Mouse (Mus musculus): ENCODE measurements at regions not wholly inside any gene's neighbourhood (a gene's known extent, or its start where the extent isn't known, plus 50 kb on each side); places are given as distances from the start of the nearest gene placed in this dataset.

DNA sequence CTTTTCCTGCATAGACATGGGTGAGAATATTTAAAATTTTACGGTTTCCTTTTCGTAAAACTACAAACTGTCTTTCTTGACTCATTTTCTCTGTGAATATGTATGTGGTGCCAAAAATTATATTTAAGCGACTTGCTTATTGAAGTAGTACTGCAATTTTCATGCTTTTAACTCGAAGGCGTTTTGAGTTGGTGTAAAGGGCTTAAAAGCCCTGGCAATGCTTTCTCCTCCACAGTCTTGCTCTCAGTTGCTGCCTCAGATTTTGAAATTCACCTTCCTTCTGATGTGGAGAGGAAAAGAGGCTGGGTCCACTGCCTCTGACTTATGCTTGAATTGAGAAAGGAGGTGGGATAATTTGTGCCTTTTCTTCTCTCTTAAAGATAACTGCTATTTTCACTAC, 629.6 kb upstream of the Nrsn1 start:
- ATAC-seq (ENCODE audit: low TSS enrichment): peak; percentile 93

DNA sequence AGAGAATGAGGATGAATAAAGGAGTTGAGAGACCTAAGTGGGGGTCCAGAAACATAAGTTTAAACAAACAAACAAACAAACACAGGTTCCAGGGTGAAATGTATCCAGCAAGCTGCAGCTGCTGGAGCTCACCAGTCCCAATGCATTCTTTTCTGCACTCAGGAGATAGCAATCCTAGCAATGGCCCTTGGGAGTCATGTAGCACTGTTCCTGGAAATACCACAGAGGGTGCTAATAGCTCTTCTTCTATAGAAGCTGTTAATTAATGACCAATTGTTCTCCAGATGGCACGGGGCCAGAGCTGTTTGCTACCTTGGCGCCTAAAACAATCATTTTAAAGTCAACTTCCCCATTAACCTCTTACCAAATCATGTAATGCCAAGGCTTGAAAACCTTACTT, 622.8 kb upstream of the Nrsn1 start:
- ATAC-seq (ENCODE audit: low TSS enrichment): no peak

DNA sequence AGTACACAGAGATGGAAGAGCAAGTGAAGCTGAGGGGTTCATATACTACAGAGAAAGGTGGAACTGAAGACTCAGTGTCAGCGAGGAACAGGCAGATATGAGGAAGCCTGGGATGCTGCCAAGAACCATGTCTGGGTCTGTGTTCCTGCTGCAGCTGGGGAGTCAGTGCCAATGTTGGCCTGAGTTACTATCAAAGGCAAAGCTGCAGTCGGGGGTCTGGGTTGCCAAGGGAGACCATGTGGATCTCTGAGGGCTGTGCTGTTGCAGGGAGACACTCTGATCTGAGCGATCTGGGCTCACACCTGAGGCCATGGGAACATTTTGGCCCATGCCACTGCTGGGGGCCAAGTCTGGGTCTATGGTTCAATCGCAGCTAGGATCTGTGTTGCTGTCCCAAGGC, 612.5 kb upstream of the Nrsn1 start:
- no peak for ATAC-seq (ENCODE audit: low TSS enrichment)

DNA sequence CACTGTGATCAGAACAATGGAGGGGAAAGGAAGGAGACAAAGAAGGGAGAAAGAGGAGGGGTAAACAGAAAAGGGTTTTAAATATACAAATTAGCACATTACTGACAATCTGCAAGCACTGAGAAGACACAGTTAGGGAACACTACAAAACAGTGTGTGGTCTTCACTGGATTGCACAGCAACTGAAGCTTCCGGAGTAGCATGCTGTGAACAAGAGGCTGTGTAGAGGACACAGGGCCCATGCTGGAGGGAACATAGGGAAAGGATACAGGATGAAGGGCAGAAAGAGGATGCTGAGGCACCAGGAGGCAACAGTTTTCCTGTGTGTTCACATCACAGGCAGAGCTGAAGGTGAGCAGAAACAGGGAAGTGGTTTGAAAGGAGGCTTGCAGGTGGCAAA, 598.6 kb upstream of the Nrsn1 start:
- ATAC-seq (ENCODE audit: low TSS enrichment): no peak

DNA sequence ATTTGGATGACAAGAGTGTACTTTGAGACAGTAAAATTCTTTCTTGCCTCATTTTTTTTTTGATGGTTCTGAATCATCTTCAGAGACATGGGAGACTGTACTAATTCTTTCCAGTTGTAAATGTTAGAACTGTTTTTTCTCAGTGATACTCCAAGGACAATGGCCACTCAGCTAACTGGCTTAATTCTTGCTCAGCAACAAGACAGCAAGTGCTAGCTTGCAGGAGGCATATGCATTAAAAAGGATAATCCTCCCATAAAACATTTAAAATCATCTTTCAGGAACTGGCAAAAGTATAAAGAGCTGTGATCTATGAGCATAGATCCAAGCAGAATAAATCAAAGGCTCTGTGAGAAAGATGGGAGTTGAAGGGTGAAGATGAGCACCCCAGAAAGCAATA, 587.9 kb upstream of the Nrsn1 start:
- no peak for ATAC-seq (ENCODE audit: low TSS enrichment)

DNA sequence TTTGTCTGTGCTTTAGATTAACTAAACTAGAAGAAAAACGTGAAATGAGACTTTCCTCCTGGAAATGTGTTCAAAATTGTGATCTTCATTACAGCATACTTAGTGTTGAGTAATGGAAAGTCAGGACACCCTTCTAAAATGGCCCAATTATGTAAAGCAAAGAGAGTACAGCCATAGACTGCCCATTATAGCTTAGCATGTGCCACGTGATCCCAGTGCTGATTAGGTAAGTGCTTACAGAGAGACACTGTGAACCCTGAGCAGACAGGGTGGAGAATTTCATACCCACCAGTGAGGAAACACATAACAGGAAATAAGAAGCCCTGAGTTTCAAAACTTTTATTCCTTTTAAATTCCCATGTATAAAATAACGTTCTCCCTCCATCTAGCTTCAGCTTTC, 587.3 kb upstream of the Nrsn1 start:
- ATAC-seq (ENCODE audit: low TSS enrichment): no peak

DNA sequence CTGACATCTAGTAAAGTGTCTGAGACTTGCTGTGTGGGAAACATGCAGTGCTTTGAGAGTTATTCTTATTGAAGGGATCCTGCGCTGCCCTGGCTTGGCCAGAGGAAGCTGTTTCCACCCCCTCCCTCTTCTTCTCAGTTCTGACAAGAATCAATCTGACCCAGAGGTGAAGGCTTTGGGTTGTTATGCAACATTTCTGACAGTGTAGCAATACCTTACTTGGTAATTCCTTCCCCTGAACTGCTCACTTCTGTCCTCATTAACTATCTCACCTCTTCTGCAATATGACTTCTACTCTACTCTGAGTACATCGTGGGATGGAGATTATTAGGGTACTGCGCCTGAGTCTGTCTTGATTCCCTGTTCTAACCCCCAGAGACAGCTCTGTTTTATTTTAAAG, 586.8 kb upstream of the Nrsn1 start:
- ATAC-seq (ENCODE audit: low TSS enrichment): no peak

DNA sequence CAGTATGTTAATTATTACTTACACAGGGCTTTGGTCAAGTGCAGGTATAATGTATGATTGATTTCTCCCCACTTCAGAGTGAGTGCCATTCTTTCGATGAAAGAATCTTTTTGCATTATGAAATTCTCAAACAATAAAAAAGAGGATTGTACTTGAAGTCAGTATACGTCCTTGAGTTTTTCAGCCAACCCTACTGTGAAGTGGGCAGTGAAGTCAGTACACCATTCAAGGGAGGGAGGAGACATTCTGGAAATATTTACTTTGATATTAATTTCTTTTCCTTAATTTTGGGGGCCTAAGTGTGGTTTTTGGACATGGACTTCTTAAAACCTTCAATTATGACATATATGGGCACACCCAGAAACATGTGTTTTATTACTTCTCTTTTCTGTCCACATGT, 586.2 kb upstream of the Nrsn1 start:
- no peak for ATAC-seq (ENCODE audit: low TSS enrichment)

DNA sequence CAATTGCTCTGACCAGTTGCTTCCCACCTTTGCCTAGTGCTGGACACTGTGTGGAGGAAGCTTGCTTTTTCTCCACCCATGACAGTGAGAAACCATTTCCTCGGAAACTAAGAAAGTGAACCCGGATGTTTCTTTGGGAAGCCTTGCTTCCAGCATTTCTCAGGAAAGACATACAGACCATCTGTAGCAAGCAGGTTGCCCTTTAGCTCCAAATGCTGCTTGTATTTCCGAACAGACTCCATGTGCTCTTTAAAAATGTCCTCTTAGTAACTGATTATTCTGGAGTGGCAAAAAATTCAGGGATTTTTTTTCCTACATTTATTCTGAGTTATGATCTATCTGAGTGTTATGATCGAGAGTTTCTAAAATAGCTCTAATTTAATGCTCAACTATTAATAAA, 577.9 kb upstream of the Nrsn1 start:
- ATAC-seq (ENCODE audit: low TSS enrichment): no peak

DNA sequence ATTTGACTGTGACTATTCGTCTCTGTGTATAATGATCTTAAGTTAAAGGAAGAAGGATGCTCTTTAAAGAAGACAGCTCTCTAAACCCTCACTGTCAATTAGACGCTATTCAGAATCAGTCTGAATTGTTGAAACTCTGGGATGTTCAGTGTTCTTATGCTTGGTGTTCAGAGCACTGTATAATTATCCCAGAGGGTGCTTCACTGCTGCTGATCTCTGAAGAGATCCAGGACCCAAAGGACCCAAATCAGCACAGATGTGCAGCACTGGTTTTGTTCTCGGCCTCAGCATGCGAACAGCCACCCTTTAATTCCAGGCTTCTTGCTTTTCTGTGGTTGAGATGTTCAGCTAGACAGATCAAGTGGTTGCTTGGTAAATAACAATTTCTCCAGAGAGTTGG, 567.9 kb upstream of the Nrsn1 start:
- peak; percentile 78 for ATAC-seq (ENCODE audit: low TSS enrichment)

DNA sequence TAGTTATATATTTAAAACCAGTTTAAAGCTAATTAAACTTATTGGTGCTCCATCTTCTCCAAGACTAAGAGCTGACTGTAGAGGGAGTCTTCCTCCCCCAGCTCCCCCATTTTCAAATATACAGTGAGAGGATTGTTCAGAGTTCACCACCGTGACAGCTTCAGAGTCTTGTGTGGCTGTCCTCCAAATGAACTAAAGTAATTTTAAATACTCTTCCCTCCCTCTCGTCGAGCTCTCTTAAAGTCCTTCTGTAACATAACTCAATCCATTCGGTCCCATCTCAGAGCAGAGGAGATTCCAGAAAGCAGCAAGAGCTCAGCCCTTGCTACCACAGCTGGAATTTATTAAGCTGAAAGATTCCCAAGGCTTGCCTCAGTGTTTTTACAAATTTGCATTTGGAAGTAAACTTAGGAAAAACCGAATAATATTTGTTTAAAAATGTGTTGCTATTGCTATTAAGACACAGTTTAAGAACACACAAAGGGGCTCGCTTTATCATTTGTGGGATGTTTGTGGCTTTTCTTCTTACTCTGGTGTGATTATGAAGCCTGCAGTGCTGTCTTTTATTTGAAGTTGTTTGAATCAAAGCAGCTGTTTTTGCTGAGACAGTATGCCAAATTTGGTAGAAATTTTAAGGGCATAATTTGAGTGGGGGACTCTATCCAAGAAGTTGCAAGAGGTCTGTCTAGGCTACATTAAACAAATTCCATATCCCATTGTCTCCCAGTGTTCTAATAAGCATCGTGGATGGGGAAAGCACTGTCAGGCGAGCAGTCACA, 559.0 kb upstream of the Nrsn1 start:
- ATAC-seq (ENCODE audit: low TSS enrichment): no peak

DNA sequence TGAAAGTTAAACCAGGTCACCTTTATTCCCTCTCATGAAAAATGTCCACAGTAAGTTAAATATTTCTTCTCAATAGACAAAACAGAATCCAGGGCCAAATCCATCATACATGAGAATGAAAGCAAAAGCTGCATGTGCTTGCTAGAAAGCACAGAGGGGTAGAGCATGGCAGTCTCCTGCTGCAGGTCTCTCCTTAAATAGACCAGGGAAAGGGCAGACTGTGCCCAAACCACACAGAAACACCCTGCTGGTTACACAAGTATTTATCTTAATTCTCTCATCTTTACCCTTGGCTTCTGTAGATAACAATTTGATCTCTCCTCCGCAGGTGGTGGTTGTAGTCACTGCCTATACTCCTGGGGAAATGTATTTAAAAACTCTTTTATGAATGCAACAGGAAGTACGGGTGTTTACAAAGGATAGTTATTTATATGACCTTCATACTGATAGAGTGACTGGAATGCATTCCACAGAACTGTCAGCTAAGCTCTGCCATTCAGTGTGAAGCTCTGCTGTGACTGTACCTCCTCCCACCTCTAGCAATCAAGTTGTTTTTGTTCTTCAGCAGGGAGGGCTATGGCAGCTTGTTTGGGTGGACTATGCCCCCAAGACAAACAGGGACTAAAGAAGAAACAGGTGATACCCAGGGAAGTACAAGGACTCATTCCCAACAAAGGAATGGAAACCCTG, 538.4 kb upstream of the Nrsn1 start:
- ATAC-seq (ENCODE audit: low TSS enrichment): no peak

DNA sequence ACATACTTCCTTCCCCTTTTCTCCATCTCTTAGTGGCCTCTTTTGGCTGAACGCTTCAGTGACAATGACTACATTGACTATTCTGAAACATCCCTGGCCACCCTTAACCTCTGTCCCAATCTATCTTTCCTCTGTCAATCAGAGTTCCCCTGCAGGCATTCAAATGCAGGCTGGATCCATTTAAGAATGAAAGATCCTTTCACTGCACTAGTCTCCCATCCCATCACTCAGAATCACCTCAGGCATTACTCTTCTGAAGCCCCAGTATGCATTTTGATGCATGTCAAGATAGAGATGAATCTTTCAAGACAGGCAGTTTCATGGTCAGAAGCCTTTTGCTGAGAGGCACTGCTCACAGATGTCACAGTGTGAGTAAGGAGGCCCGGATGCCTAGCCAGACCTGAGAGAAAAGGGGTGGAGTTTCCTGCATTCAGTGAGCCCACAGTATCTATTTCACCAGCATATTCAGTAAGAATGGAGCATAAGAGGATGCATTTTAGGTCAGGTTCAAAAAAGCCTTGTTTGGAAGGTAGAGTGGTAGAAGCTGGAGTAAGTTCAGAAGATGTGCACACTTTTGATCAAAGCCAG, 523.0 kb upstream of the Nrsn1 start:
- ATAC-seq (ENCODE audit: low TSS enrichment): no peak

DNA sequence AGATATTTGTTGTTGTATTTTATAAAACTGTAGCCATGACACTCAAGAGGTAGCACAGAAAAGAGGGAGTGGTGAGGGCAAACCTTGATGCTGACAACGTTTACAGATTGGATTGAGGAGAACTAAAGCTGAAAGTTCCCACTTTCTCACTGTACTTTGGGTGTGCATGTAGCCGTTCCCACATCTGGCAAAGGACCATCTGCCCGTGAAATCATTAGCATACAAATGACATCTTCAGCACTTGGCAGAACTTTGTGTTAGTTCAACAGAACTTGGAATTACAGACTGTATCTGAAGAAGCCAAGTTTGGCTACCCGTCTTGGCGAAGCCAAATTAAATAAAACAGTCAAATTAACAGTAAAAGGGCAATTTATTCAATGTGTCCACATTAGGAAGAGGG, 510.9 kb upstream of the Nrsn1 start:
- peak; percentile 25; the same call in 1 of the 2 replicates for ATAC-seq (ENCODE audit: low TSS enrichment)

DNA sequence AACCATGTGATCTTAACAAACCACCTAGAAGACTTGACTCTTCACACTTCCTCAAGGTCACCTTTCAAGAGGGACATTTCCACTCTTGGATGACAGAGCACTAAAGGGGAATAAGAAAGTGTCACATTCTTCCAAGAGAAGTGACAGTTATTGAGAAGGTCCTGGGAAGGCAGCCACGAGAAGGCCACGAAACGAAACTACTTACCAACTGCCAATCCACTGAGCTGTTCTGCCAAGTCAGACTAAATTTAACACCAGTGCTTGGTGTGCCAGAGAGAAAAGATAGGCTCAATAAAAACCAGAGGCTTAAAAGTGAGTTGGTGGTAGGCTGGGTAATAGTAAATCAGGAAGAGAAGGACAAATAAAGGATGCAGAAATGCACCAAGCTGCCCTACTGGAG, 507.4 kb upstream of the Nrsn1 start:
- peak; percentile 89 for ATAC-seq (ENCODE audit: low TSS enrichment)

DNA sequence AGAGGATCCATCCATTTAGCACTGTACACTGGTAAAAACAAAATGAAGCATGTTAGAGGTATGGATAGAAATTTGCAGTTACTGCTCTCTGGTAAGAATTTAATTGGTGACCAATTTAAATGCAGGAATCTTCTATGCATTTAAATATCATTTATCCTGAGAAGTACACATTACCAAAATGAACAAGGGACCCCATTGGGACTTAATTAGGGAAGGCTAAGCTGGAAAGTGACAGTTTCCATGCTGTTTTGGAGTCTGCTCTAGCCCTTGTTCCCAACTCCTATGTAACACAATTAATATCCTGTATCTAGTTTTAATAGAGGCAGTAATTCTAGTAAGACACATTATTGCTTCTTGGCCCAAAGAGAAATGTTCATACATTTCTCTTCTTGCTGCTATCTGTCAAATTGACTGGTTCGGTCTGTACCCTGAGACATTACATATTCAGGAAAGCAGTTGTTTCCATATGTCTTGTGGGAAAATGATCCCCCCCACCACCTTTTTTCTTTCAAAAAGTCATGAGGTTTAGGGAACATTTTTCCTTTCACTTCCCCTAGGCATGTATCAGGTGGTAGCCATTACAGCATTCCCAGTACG, 504.4 kb upstream of the Nrsn1 start:
- no peak for ATAC-seq (ENCODE audit: low TSS enrichment)

DNA sequence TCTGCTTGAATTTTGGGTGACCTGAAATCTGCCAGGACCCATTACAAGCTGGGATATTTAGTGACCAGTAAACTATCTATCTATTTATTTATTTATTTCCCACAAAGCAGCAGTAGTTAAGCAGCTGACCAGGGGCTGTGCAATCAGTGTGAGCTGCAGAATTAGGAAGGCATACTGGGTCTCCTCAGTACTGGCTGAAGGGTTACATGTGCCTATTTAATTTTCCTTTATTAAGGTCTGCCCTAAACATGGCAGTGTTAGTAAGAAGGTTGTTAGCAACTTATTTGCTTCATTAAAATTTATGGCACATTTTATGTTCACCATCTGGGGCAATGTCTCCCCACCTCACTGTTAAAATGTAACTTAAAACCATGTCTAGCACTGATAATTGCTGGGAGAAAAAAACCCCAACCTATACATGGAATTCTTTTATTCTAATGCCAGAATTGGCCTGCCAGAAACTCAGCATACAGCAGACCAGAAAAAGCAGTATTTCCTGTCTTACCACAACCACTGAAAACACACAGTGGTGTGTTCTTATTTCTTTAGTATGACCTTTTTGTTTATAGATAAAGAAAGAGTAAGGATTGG, 484.3 kb upstream of the Nrsn1 start:
- ATAC-seq (ENCODE audit: low TSS enrichment): no peak

DNA sequence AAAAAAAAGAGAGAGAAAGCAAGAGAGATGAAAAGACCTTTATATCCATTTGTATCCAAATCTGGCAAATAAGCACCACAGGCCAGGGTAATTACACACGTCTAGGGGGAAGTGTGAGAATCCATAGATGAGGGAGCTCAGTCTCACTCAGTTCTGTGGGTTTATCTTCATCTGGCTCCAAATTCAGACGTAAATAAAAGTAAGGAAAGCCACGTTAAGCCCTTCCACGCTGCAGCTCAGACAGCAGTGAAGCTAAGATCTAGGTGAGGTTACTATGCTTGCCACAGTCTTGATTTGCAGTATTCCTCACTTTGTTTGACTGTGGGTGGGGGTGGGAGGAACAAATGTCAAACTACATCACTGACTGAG, 481.1 kb upstream of the Nrsn1 start:
- peak; percentile 41 for ATAC-seq (ENCODE audit: low TSS enrichment)

DNA sequence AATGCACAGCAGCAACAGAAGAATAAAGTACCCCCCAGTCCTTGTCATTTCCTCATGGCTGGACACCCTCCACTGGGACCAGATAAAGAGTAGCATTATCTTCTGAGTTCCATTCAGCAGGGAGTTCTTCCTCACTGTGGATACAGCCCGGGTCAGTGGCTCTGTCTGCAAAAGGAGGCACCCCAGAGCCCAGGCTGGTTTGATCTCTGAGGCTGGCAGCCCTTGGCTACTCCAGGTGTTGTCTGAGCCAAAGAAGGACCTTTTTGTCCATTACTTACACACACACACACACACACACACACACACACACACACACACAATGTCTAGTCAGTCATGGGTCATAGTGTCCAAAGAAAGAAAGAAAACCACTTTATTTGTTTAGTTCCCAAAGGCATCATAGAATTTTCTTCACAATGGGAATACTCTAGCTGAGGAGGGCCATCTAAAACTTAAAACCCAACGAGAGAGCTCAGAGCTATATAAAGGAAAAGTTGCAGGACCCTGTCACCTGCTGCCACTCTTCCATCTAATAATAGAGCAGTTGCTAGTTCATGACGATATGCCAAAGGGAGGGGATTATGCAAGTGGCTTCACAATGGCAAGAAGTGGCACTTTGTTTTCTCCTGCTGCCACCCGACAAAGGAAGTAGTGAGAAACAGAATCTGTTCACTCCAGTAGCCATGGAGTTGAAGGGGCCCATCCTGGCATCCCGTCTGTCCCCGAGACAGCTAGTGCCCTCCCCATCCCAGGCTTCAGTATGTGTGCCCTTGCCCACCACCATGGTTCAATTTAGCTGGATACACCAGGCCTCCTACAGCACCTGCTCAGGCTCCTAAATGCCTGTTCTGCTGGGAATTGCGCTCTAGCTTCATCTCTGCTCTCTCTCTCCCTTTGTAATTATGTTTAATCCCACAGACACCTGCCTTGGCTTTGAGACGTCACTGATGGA, 480.4 kb upstream of the Nrsn1 start:
- ATAC-seq (ENCODE audit: low TSS enrichment): no peak

DNA sequence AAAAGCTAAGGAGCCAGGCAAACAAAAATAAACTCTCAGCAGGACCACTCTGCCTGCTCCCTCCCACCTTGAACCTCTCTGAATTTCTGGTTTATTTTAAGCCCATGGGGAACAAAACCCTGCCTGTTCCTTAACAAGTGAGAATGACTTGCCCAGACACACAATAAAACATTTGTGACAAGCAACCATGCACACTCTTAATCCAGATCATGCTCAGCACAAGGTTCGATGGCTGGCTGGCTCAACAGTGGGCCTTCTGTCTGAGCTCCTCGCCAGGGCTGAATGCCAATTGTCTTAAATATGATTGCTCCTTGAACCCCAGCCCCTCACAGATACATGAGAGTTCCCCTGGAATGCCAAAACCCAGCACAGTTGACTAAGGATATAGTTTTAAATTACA, 468.3 kb upstream of the Nrsn1 start:
- ATAC-seq (ENCODE audit: low TSS enrichment): no peak

DNA sequence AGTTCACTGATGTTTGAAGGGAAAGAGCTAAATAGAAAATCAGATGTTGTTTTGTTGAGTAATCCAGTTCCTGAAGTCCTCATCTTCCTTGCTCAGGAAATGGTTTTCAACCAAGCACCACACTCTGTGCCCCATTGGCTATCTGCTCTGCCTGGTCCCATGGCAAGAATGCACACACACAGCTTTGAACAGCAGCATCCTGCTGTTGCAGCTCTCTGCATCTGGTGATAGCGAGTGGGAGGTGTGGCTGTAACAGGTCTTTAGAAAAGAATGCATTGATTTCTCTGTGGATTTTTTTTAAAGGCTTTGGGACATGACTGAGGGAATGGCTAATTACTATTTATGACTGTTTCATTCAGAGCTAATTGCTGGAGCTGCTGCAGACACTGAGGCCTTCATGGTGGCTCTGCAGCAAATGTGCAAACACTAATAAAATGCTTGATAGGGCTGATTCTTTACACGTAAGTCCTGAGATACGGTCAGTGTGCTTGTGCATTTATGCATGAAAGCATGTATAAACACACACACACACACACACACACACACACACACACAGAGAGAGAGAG, 459.1 kb upstream of the Nrsn1 start:
- no peak for ATAC-seq (ENCODE audit: low TSS enrichment)
